Mouse (Mus musculus) cerebellum, adult (tissue): ENCODE measurements at regions not wholly inside any gene's neighbourhood (a gene's known extent, or its start where the extent isn't known, plus 50 kb on each side); places are given as distances from the start of the nearest gene placed in this dataset.

ENCODE experiments used
- ATAC-seq: cut with Nextera tagmentation; 2 replicates; pipeline ENCODE4 v1.9.2; 2017; ENCODE audit warnings: mild to moderate bottlenecking, moderate library complexity, mixed read lengths; ENCODE audit not compliant: insufficient number of reproducible peaks, low FRiP score, low TSS enrichment

- ATAC-seq: no peak
Measured at GRCm38 (mm10) chr1:72003424-72004278, 208.5 kb downstream of the Mreg start.

GRCm38 (mm10) chr1:72002471-72003116 is 209.5 kb downstream of the Mreg start:
- no peak for ATAC-seq

- ATAC-seq: no peak
Measured at GRCm38 (mm10) chr1:72000741-72001140, 211.4 kb downstream of the Mreg start.

- no peak for ATAC-seq
Measured at GRCm38 (mm10) chr1:71996828-71997227, 215.3 kb downstream of the Mreg start.

GRCm38 (mm10) chr1:71996234-71996619 is 215.9 kb downstream of the Mreg start:
- no peak for ATAC-seq

- no peak for ATAC-seq
Measured at GRCm38 (mm10) chr1:71995573-71996233, 216.4 kb downstream of the Mreg start.

GRCm38 (mm10) chr1:71990936-71991335 is 221.2 kb downstream of the Mreg start:
- ATAC-seq: no peak

- no peak for ATAC-seq
Measured at GRCm38 (mm10) chr1:71988086-71988485, 224.0 kb downstream of the Mreg start.

- no peak for ATAC-seq
Measured at GRCm38 (mm10) chr1:71986047-71986446, 226.1 kb downstream of the Mreg start.

GRCm38 (mm10) chr1:71983786-71984185 is 228.3 kb downstream of the Mreg start:
- ATAC-seq: no peak

GRCm38 (mm10) chr1:71982423-71983262 is 229.5 kb downstream of the Mreg start:
- no peak for ATAC-seq

- ATAC-seq: no peak
Measured at GRCm38 (mm10) chr1:71980624-71981023, 231.5 kb downstream of the Mreg start.

GRCm38 (mm10) chr1:71979261-71979660 is 232.8 kb downstream of the Mreg start:
- ATAC-seq: no peak

GRCm38 (mm10) chr1:71977361-71977760 is 234.7 kb downstream of the Mreg start:
- ATAC-seq: no peak

GRCm38 (mm10) chr1:71974715-71975114 is 237.4 kb downstream of the Mreg start:
- no peak for ATAC-seq

GRCm38 (mm10) chr1:71971943-71972342 is 240.2 kb downstream of the Mreg start:
- ATAC-seq: no peak

GRCm38 (mm10) chr1:71970771-71971170 is 241.3 kb downstream of the Mreg start:
- ATAC-seq: no peak

- no peak for ATAC-seq
Measured at GRCm38 (mm10) chr1:71967574-71968104, 244.5 kb downstream of the Mreg start.

- ATAC-seq: no peak
Measured at GRCm38 (mm10) chr1:71964450-71965126, 247.5 kb downstream of the Mreg start.

GRCm38 (mm10) chr1:71956940-71957339 is 255.2 kb downstream of the Mreg start:
- no peak for ATAC-seq
